Mouse (Mus musculus) cerebellum, adult 2 months (tissue): Measurements from ENCODE around the gene Mlph.

ENCODE experiments used
- CTCF ChIP-seq: fragments of 200-500 bp; IDR thresholded peaks from 2 replicates; pipeline ENCODE4 v1.5.1; 2011; ENCODE audit warnings: low read depth, mild to moderate bottlenecking, control low read depth, low read length, moderate library complexity, borderline replicate concordance; ENCODE audit not compliant: insufficient read depth
- POLR2A ChIP-seq: fragments of 200-500 bp; IDR thresholded peaks from 2 replicates; pipeline ENCODE4 v1.6.1; 2011; ENCODE audit warnings: low read length, control low read depth, borderline replicate concordance; ENCODE audit not compliant: insufficient read depth

DNA sequence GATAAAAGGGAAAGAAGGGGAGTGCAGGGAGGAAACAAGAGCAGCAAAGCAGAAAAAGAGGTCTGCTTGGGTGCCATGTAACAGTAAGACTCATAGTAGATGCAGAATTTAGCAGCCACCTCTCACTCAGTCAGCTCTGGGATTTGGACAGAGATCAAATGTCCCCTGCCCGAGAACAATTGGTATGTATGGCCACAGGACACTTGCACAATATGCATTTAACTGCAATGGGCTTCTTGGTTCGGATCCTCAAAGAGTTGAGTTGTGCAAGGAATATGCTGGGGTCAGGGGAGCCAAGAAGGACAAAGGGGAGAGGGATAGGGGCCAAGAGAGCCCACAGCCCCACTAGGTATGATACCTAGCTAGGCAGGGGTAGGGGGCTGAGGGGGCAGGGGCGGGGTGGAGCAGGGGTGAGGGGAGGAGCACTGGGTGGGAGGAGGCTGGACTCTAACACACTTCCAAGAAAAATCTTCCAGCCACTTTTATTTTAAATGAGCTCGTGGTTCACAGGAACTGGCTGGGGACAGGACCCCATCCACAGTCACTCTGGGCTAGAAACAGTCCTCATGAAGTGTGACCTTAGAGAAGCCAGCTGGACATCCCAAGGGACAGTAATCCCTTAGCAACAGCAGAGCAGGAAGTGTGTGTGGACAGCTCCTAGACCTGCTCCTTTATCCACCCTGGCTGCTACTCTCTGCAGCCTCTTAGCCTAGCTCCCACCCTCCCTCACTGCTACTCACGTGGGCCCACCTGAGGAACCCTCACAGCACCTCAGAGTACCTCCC, 38.2 kb upstream of the Mlph start:
- TF ChIP-seq POLR2A, result no peak
- no peak for TF ChIP-seq CTCF
